Mouse (Mus musculus): ENCODE data around the gene Tbc1d17.

Tbc1d17 gene

GRCm38 (mm10) chr7:44853065-44853464, 4.2 kb upstream of the Tbc1d17 start:
- no peak for DNase-seq (ENCODE audit: low spot score in 2 of 2)

- no peak for DNase-seq (ENCODE audit: low spot score in 2 of 2)
Measured at GRCm38 (mm10) chr7:44852259-44853027, 3.6 kb upstream of the Tbc1d17 start.

GRCm38 (mm10) chr7:44851625-44852234, 2.9 kb upstream of the Tbc1d17 start:
- DNase-seq (ENCODE audit: low spot score in 2 of 2) = no peak

- no peak for DNase-seq (ENCODE audit: low spot score in 2 of 2)
Measured at GRCm38 (mm10) chr7:44850789-44851624, 2.1 kb upstream of the Tbc1d17 start.

GRCm38 (mm10) chr7:44850146-44850545, 1.3 kb upstream of the Tbc1d17 start:
- DNase-seq (ENCODE audit: low spot score in 2 of 2) = peak; percentile 54 to 59

- DNase-seq (ENCODE audit: low spot score in 2 of 2) = peak; percentile 76 to 82
Measured at GRCm38 (mm10) chr7:44849416-44850111, 685 bp upstream of the Tbc1d17 start.

- no peak for DNase-seq (ENCODE audit: low spot score in 2 of 2)
Measured at GRCm38 (mm10) chr7:44847772-44848171, 1.1 kb downstream of the Tbc1d17 start.

GRCm38 (mm10) chr7:44846804-44847203, 2.1 kb downstream of the Tbc1d17 start:
- no peak for DNase-seq (ENCODE audit: low spot score in 2 of 2)

GRCm38 (mm10) chr7:44845006-44845405, 3.9 kb downstream of the Tbc1d17 start:
- DNase-seq (ENCODE audit: low spot score in 2 of 2) = no peak

- DNase-seq (ENCODE audit: low spot score in 2 of 2) = no peak
Measured at GRCm38 (mm10) chr7:44841825-44842463, 6.9 kb downstream of the Tbc1d17 start.

GRCm38 (mm10) chr7:44840426-44840825, 8.5 kb downstream of the Tbc1d17 start:
- DNase-seq (ENCODE audit: low spot score in 2 of 2) = no peak

- peak; percentile 46 to 63 for DNase-seq (ENCODE audit: low spot score in 2 of 2)
Measured at GRCm38 (mm10) chr7:44839491-44840191, 9.2 kb downstream of the Tbc1d17 start.

- DNase-seq (ENCODE audit: low spot score in 2 of 2) = no peak
Measured at GRCm38 (mm10) chr7:44839171-44839490, 9.7 kb downstream of the Tbc1d17 start.

- no peak for DNase-seq (ENCODE audit: low spot score in 2 of 2)
Measured at GRCm38 (mm10) chr7:44838073-44838472, 10.8 kb downstream of the Tbc1d17 start.

GRCm38 (mm10) chr7:44836423-44837053, 12.3 kb downstream of the Tbc1d17 start:
- no peak for DNase-seq (ENCODE audit: low spot score in 2 of 2)

- DNase-seq (ENCODE audit: low spot score in 2 of 2) = peak; percentile 64 to 67
Measured at GRCm38 (mm10) chr7:44836016-44836404, 12.9 kb downstream of the Tbc1d17 start.

GRCm38 (mm10) chr7:44835373-44836015, 13.4 kb downstream of the Tbc1d17 start:
- no peak for DNase-seq (ENCODE audit: low spot score in 2 of 2)

- no peak for DNase-seq (ENCODE audit: low spot score in 2 of 2)
Measured at GRCm38 (mm10) chr7:44832763-44833162, 16.1 kb downstream of the Tbc1d17 start.

GRCm38 (mm10) chr7:44828706-44829105, 20.2 kb downstream of the Tbc1d17 start:
- no peak for DNase-seq (ENCODE audit: low spot score in 2 of 2)

GRCm38 (mm10) chr7:44826771-44827170, 22.1 kb downstream of the Tbc1d17 start:
- DNase-seq (ENCODE audit: low spot score in 2 of 2) = no peak

All from spleen, postnatal 14 days (tissue).